Mouse (Mus musculus) cerebellum, postnatal 4 days (tissue): ENCODE results near the gene Ctps2.

Experiments
- DNase-seq, 2 experiments: peaks; one replicate each; pipeline ENCODE4 v3.0.0; 2022; ENCODE audit warnings: low spot score in 2 of 2, mixed read lengths in 1 of 2

Ctps2 gene

GRCm38 (mm10) chrX:162976194-162976593, 75.2 kb downstream of the Ctps2 start:
- DNase-seq = no peak

GRCm38 (mm10) chrX:162986876-162987495, 85.9 kb downstream of the Ctps2 start:
- DNase-seq = no peak

DNA sequence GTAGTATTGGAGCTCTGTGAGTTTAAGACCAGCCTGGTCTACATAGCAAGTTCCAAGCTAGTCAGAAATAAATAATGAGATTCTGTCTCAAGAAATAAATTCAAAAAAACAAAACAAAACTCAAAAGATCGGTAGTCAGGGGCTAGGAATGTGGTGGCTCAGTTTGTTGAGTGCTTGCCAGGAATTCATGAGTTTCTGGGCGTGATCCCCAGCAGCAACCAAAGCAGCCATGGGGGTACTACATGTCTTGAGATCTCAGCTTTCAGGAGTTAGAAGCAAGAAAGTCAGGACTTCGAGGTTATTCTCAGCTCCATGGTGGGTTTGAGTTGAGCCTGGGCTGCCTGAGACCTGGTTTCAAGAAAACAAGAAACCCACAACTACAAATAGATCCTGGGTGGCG, 90.4 kb downstream of the Ctps2 start:
- DNase-seq = no peak

GRCm38 (mm10) chrX:162992121-162992520, 91.1 kb downstream of the Ctps2 start:
- no peak for DNase-seq

- no peak for DNase-seq
Measured at GRCm38 (mm10) chrX:163027864-163028263, 126.8 kb downstream of the Ctps2 start.

GRCm38 (mm10) chrX:163038767-163039166, 137.7 kb downstream of the Ctps2 start:
- no peak for DNase-seq

DNA sequence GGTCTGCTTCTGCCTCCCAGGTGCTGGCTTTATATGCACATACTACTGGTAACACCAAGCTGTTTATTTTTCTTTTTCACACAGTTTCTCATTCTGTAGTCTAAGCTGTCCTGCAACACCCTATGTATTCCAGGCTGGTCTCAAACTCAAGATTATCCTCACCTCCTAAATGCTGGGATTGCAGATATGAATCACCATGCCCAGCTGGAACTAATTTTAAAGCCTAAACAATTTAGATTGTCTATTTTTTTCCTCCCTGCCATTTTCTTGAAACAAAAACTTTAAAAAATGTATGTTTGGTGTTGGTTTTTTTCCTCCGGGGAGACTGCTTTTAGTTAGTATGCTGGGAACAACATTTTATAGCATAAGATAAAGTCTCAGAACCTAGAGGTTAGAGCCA, 141.7 kb downstream of the Ctps2 start:
- no peak for DNase-seq

DNA sequence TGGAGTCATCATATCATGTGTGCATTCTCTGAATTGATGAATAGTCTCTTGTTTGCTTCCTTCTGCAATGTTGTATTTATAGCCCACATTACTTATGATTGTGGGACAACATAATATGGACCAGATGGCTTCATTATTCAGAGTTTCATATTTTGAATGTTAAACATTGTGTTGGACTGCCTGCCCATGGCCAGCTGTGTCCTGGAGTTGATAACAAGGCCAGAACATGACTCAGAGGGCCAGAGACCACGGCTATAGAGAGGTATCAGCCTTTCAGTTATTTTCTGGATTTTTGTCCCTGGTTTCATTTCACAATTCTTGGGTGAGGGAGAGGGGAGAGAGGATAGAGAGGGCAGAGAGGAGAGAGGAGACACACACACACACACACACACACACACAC, 162.9 kb downstream of the Ctps2 start:
- DNase-seq = no peak
